Mouse (Mus musculus): ENCODE data around the gene Dmkn.
A peak's percentile ranks its signal among the peaks of the same experiment; 100 is the strongest.
"Not testable (repeated sequence)": the region's sequence is repeated elsewhere in the genome, so short reads cannot be mapped to it uniquely, and the experiment has no call there.

The Dmkn gene

DNA sequence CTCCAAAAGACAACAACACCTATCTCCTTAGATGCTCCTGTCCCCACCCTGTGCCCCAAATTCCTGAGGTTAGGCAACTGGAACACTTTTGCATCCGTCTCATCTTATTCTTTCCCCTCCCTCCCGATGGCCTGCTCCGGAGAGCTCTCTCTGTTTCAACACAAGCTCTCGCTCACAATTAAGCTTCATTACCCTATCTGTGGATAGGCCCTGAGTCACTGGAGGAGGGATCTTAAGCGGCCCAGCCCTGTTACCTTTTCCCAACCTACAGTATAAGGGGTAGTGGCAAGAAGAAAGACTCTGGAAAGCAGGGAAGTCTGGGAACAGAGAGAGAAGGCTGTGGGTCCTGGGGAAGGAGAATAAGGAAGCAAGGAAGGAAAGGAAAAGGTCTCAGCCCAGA is at the start of gene Dmkn:
Dmkn (plus strand) TSS at position 301 of the 400 bp plus-strand sequence.
- no peak for DNase-seq (ENCODE audit: low read depth)

DNA sequence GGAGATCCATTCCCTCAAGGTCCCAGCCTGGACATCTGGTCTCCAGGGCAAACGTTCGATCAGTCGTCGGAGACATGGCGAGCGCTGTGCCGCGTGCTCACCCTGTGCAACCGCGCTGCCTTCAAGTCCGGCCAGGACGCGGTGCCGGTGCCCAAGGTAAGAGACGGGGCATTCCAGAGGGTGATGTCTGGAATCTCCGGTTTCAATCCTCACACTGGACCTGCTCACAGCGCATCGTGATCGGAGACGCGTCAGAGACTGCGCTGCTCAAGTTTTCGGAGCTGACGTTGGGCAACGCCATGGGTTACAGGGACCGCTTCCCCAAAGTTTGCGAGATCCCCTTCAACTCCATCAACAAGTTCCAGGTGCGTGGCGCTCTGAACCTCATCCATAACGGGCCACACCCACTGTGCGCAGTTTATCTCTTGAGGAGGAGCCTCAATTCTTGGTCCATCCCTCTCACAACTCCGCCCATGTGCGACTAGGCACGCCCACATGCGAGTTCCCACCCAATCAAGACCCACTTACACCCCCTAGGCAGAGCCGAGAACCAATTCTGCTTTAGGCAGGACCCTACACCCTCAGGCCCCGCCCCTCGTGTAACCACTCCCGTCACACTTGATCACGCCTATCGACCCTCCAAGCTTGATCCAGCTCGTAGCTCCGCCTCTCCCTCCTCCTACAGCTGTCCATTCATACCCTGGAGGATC is 46.4 kb upstream of the Dmkn start:
- peak; percentile 96 for DNase-seq (ENCODE audit: low read depth)

GRCm38 (mm10) chr7:30717716-30718046 is 45.9 kb upstream of the Dmkn start:
- DNase-seq (ENCODE audit: low read depth) = no peak

- DNase-seq (ENCODE audit: low read depth) = no peak
Measured at GRCm38 (mm10) chr7:30719669-30720068, 43.9 kb upstream of the Dmkn start.

DNA sequence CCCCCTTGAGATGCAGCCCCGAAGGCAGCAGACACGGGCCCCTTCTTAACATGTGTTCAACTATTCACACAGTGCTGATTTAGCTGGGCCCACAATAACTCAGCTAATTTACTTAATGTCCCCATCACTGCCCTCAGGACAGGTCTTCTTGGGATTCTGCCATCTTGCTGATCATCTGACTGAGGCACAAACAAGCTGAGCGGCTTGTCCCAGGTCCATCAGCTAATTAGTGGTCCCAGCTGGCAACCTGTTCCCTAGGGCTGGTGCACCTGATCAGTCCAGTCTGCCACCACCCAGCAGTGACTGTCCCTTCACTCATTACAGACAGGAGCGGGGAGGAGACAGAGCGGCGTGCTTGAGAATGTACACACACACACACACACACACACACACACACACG is 42.3 kb upstream of the Dmkn start:
- no peak for DNase-seq (ENCODE audit: low read depth)

DNA sequence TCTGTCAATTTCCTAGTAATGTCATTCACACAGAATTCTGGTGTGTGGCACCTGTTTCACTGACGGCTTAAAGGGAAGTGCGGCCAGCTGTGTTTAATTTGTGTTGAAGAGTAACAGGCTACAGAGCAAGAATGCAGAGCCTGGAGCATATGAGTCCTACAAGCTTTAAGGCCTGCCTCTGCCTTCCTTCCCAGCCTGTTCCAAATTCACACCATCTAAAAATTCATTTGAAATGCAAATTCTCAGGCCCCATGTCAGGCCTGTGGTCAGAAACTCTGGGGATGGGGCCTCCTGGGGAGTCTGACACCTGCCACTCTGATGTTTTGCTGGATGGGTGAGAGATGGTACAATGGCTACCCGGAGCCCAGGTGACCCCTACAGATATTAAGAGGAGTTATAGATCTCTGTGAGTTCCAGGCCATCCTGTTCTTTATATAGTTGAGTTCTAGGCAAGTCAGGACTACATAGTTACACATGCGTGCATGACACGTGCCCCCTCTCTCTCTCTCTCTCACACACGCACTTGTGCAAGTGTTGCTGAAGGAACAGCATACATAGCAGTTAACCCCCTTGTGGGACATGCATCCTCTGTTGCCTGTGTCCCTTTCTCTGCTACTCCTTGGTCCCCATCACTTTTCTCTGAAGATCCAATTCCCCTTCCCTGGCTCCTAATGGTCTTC is 40.1 kb upstream of the Dmkn start:
- DNase-seq (ENCODE audit: low read depth) = no peak

- DNase-seq (ENCODE audit: low read depth) = no peak
Measured at GRCm38 (mm10) chr7:30728214-30728613, 35.3 kb upstream of the Dmkn start.

- DNase-seq (ENCODE audit: low read depth) = peak; percentile 24
Measured at GRCm38 (mm10) chr7:30728739-30729395, 34.7 kb upstream of the Dmkn start.

DNA sequence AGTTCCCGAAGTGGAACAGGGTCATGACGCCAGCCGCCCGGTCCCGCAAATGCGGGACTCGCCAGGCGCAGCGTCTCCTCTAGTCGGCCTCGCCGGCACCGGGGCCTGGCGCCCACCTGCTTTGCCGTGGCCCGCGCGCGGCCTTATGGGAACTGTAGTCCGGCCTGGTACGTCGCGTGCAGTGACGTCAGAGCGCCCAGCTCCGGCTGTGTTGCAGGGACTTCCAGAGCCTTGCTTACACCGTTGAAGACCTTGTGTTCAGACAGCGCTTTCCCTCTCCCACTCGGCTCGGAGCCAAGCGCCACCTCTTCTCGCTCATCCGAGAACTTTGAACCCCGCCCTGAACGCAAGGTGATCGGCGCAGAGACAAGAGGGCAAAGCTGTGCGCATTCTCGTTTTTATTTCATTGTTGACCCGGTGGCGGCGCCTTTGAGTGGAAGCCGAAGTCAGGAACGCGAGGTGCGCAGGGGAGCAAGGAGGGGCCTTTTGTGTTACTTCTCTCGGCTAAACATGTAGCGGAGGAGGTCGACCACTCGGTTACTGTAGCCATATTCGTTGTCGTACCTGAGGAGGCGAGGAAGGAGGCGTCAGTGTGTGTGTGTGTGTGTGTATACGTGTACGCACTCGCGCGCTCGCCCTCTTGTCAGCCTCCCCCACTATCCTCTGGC is 34.0 kb upstream of the Dmkn start, which contains the start of gene Tmem147:
Tmem147 (minus strand) TSS at position 145 of the 668 bp plus-strand sequence.
- peak; percentile 92 for DNase-seq (ENCODE audit: low read depth)

DNA sequence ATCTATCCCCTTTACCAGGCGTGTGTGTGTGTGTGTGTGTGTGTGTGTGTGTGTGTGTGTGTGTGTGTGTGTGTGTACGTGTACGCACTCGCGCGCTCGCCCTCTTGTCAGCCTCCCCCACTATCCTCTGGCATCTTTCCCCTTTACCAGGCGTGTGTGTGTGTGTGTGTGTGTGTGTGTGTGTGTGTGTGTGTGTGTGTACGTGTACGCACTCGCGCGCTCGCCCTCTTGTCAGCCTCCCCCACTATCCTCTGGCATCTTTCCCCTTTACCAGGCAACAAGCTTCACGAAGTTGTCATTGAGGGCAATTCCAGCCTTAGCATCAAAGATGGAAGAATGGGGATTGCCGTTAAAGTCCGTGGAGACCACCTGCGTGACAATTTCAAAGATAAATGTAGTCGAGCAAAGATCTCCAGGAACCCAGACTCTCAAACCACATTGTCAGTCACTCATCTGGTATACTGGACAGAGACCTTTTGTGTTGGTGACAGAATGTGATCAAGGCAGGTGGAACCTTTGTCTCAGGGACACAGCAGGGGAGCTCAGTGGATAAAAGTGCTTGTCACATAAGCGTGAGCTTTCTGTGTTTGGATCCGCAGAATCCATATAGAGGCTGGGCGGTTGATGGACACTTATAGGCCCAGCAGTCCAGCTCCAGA is 33.4 kb upstream of the Dmkn start:
- not testable (repeated sequence) for DNase-seq (ENCODE audit: low read depth)

DNA sequence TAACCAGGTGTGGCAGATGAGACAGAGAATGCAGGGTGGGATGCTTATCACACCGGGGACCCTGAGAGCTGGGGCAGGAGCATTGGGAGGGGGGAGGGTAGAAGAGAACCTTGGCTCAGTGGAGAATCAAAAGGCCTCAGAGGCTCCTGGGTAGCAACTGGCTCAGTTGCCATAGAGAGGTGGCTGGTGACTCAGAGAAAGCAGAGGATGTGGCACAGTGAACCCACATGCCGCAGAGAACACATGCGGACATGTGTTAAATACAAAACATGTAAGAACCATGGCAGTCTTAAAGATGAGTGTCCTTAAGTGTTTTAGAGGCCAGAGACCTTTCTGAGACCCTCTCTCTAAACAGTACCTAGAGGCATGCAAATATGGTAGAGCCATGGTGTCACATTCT is 27.3 kb upstream of the Dmkn start:
- DNase-seq (ENCODE audit: low read depth) = no peak

- not testable (repeated sequence) for DNase-seq (ENCODE audit: low read depth)
Measured at GRCm38 (mm10) chr7:30742570-30742969, 21.0 kb upstream of the Dmkn start.

DNA sequence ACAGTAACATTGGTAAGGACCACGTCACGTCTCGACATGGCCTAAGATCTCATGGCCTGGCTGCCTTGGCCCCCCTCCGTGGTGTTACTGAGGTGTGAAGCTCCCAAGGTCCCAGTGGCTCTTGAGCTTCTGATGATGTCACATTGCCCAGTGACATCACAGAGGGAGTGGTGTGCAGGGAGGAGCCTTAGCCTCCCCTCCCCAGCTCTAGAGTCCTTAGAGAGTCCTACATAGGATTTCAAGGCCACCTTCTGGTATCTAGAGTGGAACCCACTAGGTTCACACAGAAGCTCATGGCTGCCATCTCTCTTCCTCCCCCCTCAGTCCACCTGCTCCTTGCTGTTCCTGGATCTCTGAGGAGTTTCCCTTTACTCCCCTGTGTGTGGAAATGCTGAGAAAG is 19.9 kb upstream of the Dmkn start, which contains the start of gene Gapdhs:
Gapdhs (minus strand) TSS at position 65 of the 400 bp plus-strand sequence.
- not testable (repeated sequence) for DNase-seq (ENCODE audit: low read depth)

DNA sequence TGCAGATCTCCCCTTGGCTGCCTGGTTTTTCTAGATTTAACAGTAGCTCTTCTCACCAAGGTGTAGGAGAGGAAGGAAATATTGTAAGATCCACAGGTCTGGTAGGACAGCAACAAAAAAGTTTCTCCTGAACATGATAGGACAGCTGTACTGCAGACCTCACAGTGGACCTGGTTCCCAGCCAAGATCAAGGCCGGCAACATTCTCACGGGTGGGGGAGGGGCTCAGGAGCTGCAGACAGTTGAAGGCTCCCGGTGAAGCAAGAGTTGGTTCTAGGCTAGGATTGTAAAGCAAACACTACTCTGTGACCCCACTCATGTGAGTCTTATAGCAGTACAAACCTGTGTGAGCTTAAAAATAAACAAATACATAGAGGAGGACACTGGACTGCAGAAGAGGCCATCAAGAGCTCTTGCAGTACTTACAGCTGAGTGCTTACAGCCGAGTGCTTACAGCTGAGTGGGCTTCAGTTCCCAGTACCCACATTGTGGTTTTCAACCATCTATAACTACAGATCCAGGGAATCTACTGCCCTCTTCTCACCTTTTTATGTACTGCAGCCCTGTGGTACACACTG is 19.4 kb upstream of the Dmkn start:
- DNase-seq (ENCODE audit: low read depth) = no peak

- DNase-seq (ENCODE audit: low read depth) = no peak
Measured at GRCm38 (mm10) chr7:30747525-30748204, 15.9 kb upstream of the Dmkn start.

DNA sequence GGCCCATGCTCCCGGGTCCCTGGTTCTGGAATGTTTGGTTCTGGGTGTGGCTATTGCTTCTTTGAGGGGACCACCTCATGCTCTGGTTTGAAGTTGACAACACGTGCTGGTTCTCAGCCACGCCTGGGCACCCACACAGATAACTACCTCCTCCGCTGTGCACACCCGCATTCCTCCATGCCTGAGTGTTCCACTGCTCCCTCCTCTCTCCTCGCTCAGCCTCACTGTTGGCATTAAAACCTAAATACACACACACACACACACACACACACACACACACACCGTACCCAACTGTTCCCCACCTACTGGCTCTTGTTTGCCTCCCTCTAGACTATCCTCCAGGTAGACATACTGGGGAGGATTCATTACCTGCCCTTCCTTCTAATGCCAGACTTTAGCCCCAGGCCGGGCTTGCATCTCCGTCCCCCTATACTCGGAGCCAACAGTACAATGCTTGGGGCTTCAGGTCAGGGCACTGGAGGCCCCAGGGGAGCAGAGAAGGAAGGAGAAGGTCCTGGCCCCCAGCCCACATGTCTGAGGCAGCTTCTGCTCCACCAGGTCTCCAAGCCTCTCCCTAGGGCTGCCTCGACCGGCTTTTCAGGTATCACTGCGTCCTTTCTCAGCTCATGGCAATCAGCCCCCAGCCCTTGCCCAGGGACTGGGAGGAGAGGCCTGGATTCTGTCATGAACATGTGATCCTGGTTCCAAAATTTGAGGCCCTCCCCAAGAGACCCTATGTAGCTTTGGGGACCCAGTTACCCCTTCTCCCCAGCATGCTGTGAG is 13.5 kb upstream of the Dmkn start:
- no peak for DNase-seq (ENCODE audit: low read depth)

- DNase-seq (ENCODE audit: low read depth) = no peak
Measured at GRCm38 (mm10) chr7:30751086-30751669, 12.4 kb upstream of the Dmkn start, which contains the start of gene Sbsn. Sbsn (plus strand) TSS chr7:30751471.

GRCm38 (mm10) chr7:30757001-30757400 is 6.6 kb upstream of the Dmkn start:
- DNase-seq (ENCODE audit: low read depth) = no peak

GRCm38 (mm10) chr7:30758853-30759252 is 4.7 kb upstream of the Dmkn start:
- no peak for DNase-seq (ENCODE audit: low read depth)
